Comparison of ENCODE assay signal across 12 mouse cellular contexts in the genomic region with DNA sequence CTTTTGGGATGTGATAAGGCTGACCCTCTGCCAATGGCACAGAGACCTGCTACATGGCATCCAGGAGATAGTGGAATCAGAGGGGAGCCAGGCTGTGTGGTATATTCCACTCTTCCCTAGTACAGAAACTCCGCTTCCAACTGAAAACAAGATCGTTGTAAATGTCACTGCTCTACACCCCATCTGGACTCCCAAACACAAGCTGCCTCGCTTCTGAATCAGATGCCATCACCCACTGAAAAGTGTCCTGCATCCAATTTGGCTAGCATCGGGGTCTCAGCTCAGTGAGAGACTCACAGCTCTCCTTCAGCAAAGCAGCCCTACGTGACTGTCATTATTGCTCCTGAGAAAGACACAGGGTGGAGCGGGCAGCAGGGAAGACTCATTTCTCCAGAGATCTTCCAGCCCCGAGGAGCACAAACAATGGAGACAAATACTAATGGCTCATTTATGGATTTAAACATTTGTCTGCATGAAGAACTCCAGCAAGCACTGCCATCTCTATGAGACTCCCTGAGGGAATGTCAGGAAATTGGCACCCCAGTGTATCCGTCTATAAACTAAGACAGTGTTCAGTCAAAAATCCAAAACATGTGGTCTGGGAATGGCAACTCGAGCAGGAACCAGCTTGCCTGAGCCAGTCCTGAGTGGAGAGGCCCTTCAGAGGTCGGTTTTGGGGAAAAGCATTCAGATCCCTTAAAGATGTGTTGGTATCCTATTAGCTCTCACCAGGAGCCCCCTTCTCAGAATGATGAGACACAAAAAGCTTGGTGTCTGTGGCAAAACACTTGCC. TPM values are rescaled to one million over a fixed set of nuclear protein-coding genes. Genes with fewer than 3 reads are reported as not detected.
DNase-seq lines count a peak whose midpoint lies in the region; ATAC-seq lines count a peak whose summit lies in the region.
"Had no signal": no experiment of that assay in that cellular context is flagged by ENCODE, and none has a peak within 500 bp of the region (broad histone marks: within the 10 kb centered on the region; RNA-seq: fewer than 3 reads in every experiment).

No protein-coding gene starts in this region.

- no peak overlapping the region for H3K9ac ChIP-seq in forebrain, embryonic 14.5 days (ENCODE audit: low read length)
- H3K9ac ChIP-seq in hindbrain, embryonic 12.5 days: no peak overlapping the region
- H3K9ac ChIP-seq: liver, embryonic 15.5 days had no signal

- 66% methylated on average over 10 of the region's 10 CpGs for WGBS in forebrain, embryonic 14.5 days
- 70% methylated on average over 10 of the region's 10 CpGs for WGBS in hindbrain, embryonic 12.5 days

- no peak overlapping the region for H3K4me3 ChIP-seq in forebrain, embryonic 14.5 days (ENCODE audit: low read depth, low read length)
- no peak overlapping the region for H3K4me3 ChIP-seq in hindbrain, embryonic 12.5 days
- H3K4me3 ChIP-seq: liver, embryonic 15.5 days had no signal

- H3K4me2 ChIP-seq in forebrain, embryonic 14.5 days (ENCODE audit: low read length): no peak overlapping the region
- H3K4me2 ChIP-seq in hindbrain, embryonic 12.5 days (replicated peaks): no peak overlapping the region
- H3K4me2 ChIP-seq: liver, embryonic 15.5 days had no signal

- ATAC-seq in forebrain, embryonic 14.5 days: no peak
- no peak for ATAC-seq in hindbrain, embryonic 12.5 days (ENCODE audit: low FRiP score)

- peak; percentile 51 to 56 for DNase-seq in left cerebral cortex, adult 18-20 months (ENCODE audit: low spot score in 2 of 2)
- DNase-seq in left cerebral cortex, postnatal 4 days: no peak
- peak; percentile 43 for DNase-seq in forebrain, embryonic 14.5 days (ENCODE audit: low spot score)
- DNase-seq in layer of hippocampus, postnatal 14 days (ENCODE audit: low spot score in 2 of 2): peak; percentile 73 to 93
- DNase-seq in telencephalon, adult 2 months (ENCODE audit: low read depth, low spot score): peak; percentile 70
- DNase-seq in thymus, postnatal 10 days (ENCODE audit: low spot score in 2 of 2): no peak
- DNase-seq: kidney, postnatal 10 days had no signal

- no peaks in the 10 kb centered on the region for H3K36me3 ChIP-seq in forebrain, embryonic 14.5 days (ENCODE audit: control insufficient read depth, insufficient read depth, low read length)
- no peaks in the 10 kb centered on the region for H3K36me3 ChIP-seq in hindbrain, embryonic 12.5 days
- H3K36me3 ChIP-seq: liver, embryonic 15.5 days had no signal

- H3K27ac ChIP-seq in forebrain, embryonic 14.5 days (ENCODE audit: low read depth, low read length): no peak overlapping the region; the same call in 1 of the 2 replicates
- no peak overlapping the region for H3K27ac ChIP-seq in hindbrain, embryonic 12.5 days
- H3K27ac ChIP-seq: liver, embryonic 15.5 days had no signal

- no peaks in the 10 kb centered on the region for H3K4me1 ChIP-seq in forebrain, embryonic 14.5 days (ENCODE audit: control insufficient read depth, insufficient read depth, low read length)
- H3K4me1 ChIP-seq in hindbrain, embryonic 12.5 days: no peaks in the 10 kb centered on the region
- H3K4me1 ChIP-seq: liver, embryonic 15.5 days had no signal

- intact Hi-C loops in left cerebral cortex, postnatal 4 days (cut with DNase I): no loop called here

- no peaks in the 10 kb centered on the region for H3K9me3 ChIP-seq in forebrain, embryonic 14.5 days (replicated peaks; ENCODE audit: control insufficient read depth, low read length)
- no peaks in the 10 kb centered on the region for H3K9me3 ChIP-seq in hindbrain, embryonic 12.5 days (replicated peaks)
- H3K9me3 ChIP-seq: liver, embryonic 15.5 days had no signal

- no peaks in the 10 kb centered on the region for H3K27me3 ChIP-seq in forebrain, embryonic 14.5 days (replicated peaks; ENCODE audit: control insufficient read depth, insufficient read depth, low read length)
- no peaks in the 10 kb centered on the region for H3K27me3 ChIP-seq in hindbrain, embryonic 12.5 days
- H3K27me3 ChIP-seq: liver, embryonic 15.5 days had no signal

RNA-seq across cellular contexts. Expression of a gene that starts 28.3 kb away (rescaled TPM):
- 10 to 100 TPM; 33.7 to 39.3 TPM for total RNA-seq in left cerebral cortex, adult 18-20 months (2021)
- 1 to 10 TPM; 3.4 to 9.2 TPM for total RNA-seq in left cerebral cortex, postnatal 4 days (2021)
- 0.43 TPM in 1 of 2 replicates, not detected in the other for polyA plus RNA-seq in forebrain, embryonic 14.5 days (2014; fragmentation: Nextera tagmentation; extraction: Ambion mirVana)
- total RNA-seq in layer of hippocampus, postnatal 14 days (2021): 10 to 100 TPM; 41.6 to 52.1 TPM
- 0.27 and 0.41 TPM in 2 replicates for polyA plus RNA-seq in hindbrain, embryonic 12.5 days (2016; fragmentation: Nextera tagmentation; extraction: Ambion mirVana)
- total RNA-seq: granulocyte monocyte progenitor cell, adult 5-6 weeks; hematopoietic stem cell, adult 5-6 weeks; megakaryocyte, adult 5-6 weeks had no signal

RNA-seq across cellular contexts. Expression of a gene that starts 36.2 kb away (rescaled TPM):
- total RNA-seq in left cerebral cortex, adult 18-20 months (2021): not detected
- not detected for total RNA-seq in left cerebral cortex, postnatal 4 days (2021)
- not detected in 2 replicates for polyA plus RNA-seq in forebrain, embryonic 14.5 days (2014; fragmentation: Nextera tagmentation; extraction: Ambion mirVana)
- not detected for total RNA-seq in layer of hippocampus, postnatal 14 days (2021)
- polyA plus RNA-seq in hindbrain, embryonic 12.5 days (2016; fragmentation: Nextera tagmentation; extraction: Ambion mirVana): 0.12 TPM in 1 of 2 replicates, not detected in the other
- total RNA-seq: granulocyte monocyte progenitor cell, adult 5-6 weeks; hematopoietic stem cell, adult 5-6 weeks; megakaryocyte, adult 5-6 weeks had no signal
- polyA plus RNA-seq: liver, embryonic 15.5 days had no signal

Comparison
In these comparisons a context has a peak if more than half of its experiments do, and no peak if none do; other contexts are left out.
1. DNase-seq: peak in left cerebral cortex, adult 18-20 months (2 of 2), forebrain, embryonic 14.5 days (single experiment), layer of hippocampus, postnatal 14 days (2 of 2) and telencephalon, adult 2 months (single experiment); none in left cerebral cortex, postnatal 4 days (single experiment) and thymus, postnatal 10 days (0 of 2).